Mouse (Mus musculus) gastrocnemius, postnatal 25 days (tissue): Measurements from ENCODE around the gene Ccdc42. TPM values are rescaled to one million over a fixed set of nuclear protein-coding genes. Genes with fewer than 3 reads are reported as not detected.

Source experiments
- total RNA-seq, 2 experiments: library from RNA; stranded (reverse); gene quantifications; 1 replicate in 1 of 2; 2 replicates in 1 of 2; pipeline ENCODE4 v1.2.3; 2021

Gene Ccdc42
- total RNA-seq, 2 experiments from 2014 or later, result not detected

Other genes with a start within 250 kb of the Ccdc42 start
- gene Ntn1, start 186.2 kb upstream of the Ccdc42 start, total RNA-seq, result 1 to 10 TPM; 4.6 to 5.1 TPM
- under 1 TPM; 0.31 to 0.51 TPM for gene Pik3r5, start 154.9 kb upstream of the Ccdc42 start, total RNA-seq
- 1 to 10 TPM; 1.5 to 3.4 TPM for gene Pik3r6, start 84.0 kb upstream of the Ccdc42 start, total RNA-seq
- not detected for gene Mfsd6l, start 30.8 kb upstream of the Ccdc42 start, total RNA-seq
- 10 to 100 TPM; 18.7 to 20.5 TPM for gene Myh10, start 104.5 kb downstream of the Ccdc42 start, total RNA-seq